Mouse (Mus musculus) activated CD4-positive, CD25-positive, alpha-beta regulatory T cell, adult 9 weeks (primary cell): ENCODE measurements around the gene Gfy. TPM values are rescaled to one million over a fixed set of nuclear protein-coding genes. Genes with fewer than 3 reads are reported as not detected.

Source experiments
- polyA plus RNA-seq: library from polyadenylated mRNA; unstranded; fragments of 100-300 nt; shearing (Covaris generic); gene quantifications from one replicate; pipeline ENCODE4 v1.2.1, GENCODE M21; 2017

Gfy gene
- polyA plus RNA-seq = not detected

DNA sequence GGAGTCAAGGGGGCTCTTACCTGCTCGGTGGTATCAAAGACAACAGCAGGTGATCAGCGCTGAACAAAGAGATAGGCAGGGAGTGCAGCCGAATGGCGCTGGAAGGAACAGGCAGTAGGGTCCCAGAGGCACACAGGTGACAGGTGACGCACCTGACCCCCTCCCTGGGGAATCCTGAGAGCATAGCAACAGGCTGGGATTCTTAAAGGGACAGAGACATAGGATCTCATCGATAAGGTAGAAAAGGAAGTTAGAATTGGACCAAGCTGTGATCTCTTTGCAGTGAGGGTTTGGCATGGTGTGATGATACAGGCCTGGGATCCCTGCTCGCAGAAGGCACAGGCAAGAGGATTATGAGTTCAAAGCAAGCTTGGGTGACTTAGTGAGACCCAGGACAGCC, at the start of gene Gfy:
TSS of gene Gfy (minus strand) at position 101 of the 400 bp plus-strand sequence.

DNA sequence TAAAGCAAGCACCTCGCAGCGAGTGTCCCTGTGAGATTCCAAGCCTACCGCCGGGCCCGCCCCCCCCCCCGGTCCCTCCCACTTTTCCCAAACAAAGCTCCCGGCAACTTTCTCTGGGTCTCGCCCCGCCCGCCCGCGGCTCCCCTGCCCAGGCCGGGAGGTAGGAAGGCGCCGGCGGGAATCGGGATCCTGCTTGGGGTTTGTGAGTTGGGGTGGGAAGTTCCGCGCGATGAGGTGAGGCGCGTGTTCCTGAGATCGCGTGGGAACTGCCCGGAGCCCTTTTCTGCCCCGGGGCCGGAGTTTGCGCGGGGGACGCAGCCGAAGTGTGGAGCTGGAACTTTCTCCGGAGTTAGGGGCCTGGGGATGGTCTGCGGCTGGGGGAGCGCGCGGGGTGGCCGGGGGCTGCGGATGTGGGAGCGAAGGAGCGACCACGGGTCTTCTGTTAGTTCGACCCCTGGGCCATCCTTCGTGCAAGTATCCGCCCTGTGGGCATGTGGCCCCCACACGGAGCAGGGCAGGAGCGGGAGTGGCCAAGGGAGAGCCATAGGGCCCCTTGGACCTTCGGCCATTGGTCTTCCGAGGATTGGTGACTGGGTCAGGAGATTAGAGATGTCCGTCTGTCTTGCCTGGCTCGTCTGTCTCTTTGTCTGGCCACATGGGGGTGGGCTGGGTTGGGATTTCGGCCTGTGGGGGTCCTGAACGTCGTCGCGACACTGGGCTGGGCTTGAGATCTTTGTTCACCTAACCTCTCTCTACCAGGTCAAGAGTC, 36.5 kb upstream of the Gfy start, which contains the start of gene Tead2:
TSS of gene Tead2 (plus strand) at position 81 of the 769 bp plus-strand sequence.

DNA sequence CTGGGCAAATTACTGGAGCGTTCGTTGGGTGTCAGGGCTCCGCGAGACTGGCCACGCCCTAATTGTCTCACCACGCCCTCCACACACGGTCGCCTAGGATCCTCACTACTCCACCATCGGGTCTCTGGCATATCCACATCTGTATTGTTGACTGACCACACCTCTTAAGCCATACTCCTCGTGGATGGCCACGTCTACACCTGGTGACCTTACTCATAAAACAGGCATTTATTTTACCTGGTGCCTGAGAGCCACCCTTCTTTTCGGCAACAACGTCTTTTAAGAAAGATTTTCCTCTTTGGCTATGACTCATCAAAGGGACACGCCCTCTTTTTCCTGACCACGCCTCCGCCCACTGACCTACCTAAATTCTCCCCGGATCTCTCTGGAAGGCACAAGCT, 32.5 kb upstream of the Gfy start, which contains the start of gene Dkkl1:
TSS of gene Dkkl1 (minus strand) at position 297 of the 401 bp plus-strand sequence.

DNA sequence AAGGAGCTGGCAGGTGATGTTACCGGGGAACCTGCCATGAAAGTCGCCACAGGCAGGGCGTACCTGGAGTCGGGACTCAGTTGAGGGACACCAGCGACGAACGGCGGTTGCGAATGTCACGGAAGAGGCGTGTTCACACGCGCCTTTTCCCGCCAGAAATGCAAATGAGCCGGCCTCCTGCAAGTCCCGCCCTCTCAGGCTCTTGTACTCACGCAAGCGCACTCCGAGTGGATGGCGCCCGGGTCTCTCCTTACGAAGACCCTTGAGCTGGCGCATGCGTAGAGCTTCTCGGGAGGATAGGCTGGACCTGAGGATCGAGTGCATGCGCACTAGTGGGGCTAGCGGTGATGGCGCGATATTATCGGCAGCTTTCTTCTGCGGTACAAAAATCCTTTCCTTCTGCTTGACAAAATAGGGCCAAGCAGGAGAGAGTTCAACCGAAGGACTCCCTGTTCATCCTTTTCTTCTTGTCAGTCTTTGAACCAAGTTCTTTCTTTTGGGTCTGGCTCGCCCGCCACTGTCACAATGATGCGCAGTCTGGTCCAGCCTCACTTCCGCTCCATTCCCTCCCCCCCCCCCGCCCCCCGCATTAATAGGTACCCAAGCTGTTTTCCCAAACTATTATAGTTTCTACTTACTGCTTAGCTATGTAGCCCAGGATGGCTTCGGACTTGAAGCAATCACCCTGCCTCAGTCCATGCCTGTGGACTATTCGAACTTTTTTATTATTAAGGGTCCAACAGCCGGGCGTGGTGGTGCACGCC, 25.2 kb upstream of the Gfy start, which contains the start of gene Ccdc155:
TSS of gene Ccdc155 (minus strand) at position 513 of the 764 bp plus-strand sequence.

DNA sequence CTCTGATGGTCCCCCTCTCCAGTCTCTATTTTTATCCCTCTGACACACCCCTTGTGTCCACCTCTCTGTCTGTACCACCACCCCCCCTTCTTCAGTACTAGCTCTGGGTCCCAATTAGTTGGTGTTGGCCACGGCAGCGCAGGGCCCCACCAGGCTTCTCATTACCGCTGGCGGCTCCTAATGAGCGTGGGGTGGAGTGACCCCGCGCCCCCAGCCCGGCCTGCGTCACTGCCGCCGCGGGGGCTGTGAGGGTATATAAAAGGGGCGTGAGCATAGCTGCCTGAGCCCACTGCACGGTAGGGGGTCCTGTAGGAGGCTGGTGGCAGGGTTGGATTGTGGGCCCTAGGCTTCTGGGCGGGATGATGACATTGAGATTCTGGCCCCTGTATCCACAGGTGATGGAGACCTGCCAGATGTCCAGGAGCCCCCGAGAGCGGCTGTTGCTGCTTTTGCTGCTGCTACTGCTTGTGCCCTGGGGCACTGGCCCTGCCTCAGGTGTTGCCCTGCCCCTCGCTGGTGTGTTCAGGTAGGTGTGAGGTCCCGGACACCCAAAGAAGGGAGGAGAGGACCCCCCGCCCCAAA, 1.6 kb upstream of the Gfy start, which contains the start of gene Pth2:
TSS of gene Pth2 (plus strand) at position 100 of the 582 bp plus-strand sequence.

DNA sequence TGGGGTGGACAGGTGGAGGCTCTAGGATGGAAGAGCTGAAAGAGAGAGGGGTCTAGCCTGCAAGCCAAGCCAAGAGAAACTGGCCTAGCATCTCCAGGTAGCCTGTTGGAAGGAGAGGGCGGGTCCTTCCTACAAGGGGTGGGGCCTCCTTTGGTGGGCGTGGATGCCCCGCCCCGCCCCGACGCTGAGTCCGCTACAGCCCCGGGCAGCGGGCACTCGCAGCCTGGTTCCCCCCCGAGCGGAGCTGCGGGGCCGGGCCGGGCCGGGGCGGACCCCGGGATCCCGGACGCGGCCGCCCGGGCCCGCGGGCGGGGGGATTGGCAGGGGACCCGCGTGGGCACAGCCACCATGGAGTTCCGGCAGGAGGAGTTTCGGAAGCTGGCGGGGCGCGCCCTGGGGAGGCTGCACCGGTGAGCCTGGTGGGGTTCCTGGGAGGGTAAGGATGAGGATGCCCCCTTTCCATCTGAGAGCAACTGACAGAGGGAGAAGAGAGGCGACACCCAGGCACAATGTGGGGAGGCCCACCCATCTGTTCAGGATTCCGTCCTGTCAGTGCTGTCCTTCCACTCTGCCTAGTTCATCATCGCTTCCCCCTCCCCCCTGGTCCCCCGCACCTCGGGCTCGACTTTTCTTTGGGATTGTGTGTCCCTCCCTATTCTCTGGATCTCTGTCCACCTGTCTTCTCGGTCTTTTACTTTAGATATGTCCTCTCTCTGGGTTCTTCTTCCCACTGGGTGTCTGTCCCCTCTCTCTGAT, 15.5 kb downstream of the Gfy start, which contains the start of gene Slc17a7:
TSS of gene Slc17a7 (plus strand) at position 215 of the 756 bp plus-strand sequence.

DNA sequence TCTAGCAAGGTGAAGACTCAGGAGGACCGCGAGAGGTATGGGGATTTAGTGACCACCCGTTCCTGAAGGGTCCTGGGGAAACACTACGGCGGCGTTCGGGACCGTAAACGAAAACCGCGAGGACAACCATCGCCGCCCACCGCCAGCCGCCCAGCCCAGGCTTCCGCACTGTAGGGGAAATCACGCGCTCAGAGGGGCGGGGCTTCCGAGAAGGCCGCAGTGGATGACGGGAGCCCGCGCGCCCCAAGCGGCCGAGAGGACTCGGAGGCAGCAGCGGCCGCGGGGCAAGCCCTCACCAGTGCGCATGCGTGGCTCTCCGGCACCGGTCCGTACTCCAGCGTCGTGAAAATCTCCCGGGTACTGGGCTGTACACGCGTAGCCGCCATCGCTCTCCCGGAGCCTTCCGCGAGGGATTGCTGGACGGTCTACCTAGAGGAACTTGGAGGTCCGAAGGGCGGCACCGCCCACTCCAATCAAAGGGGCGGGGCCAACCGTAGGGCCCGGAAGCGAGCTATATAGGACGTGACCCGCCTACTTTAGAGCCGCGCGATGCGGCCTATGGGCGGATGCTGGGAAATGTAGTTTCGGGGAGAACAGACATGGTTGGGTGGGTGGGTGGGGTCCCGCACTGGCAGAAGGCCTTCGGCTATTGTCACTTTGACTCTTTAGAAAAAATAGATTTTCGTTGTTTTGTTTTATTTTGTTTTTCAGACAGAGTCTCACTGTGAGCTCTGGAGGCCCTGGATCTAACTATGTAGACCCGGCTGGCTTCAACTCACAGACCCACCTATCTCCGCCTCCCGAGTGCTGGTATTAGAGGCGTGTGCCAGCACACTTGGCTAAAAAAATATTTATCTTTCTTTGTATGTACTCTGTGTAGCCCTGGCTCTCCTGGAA, 25.0 kb downstream of the Gfy start, which contains the start of the genes Pih1d1 and Aldh16a1:
TSS of gene Pih1d1 (plus strand) at position 208 of the 897 bp plus-strand sequence.
TSS of gene Aldh16a1 (minus strand) at position 489 of the 897 bp plus-strand sequence.

DNA sequence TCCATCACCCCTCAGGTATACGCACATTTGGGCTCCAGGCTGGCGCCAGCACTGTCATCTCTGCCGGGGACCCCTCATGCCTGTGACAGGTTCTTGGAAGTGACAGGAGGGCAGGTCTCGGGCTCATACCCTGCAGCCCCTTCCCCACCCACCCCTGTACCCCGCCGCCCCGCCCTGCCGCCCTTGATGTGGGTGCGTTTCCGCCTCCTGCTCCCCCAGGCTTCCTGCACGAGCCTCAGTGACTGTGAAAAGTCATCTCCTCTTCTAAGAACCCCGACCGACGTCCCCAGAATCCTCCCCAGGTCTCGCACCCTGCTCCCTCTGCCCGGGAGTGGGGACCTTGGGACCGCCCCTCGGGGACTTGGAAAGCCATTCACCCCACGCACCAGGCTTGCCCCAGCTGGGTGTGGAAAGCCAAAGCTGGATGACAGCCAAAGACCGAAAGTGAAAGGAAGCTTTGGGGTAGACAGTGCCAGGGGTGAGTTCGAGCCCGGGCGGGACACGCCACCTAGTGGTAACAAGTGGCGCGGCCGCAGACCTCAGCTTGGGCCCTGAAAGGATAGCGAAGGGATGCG, 43.3 kb downstream of the Gfy start, which contains the start of the genes Gm45713 and Flt3l:
TSS of gene Gm45713 (minus strand) at position 239 of the 575 bp plus-strand sequence.
TSS of gene Flt3l (minus strand) at position 440 of the 575 bp plus-strand sequence.

DNA sequence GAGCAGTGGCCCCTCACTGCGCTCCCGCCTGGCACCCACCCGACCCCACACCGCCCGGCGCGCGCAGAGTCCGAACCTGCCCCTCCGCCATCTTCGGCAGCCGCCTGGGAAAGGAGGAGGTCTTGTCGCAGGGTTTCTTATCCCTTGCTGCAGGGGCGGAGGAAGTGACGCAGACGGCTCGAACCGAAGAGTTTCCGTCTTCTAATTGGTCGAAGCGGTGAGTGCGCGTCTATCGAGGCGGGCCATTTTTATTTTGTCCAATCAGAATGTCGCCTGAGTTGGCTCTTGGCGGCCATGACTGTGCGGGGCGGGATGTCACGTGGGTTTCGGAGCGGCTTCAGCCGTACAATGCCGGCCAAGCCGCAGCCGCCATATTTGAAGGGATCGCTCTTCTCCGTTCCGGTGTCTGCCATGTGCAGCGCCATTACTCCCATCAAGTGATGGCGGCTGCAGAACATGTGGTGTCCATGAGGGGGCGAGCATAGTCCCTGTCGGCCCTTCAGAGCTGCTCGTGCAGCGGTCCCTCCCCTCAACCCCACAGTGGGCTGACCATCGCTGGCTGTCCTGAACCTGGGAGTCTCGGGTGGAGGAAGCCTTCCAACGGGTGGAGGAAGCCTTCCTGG, 50.6 kb downstream of the Gfy start, which contains the start of gene Rpl13a:
TSS of gene Rpl13a (minus strand) at position 138 of the 623 bp plus-strand sequence.

Other genes starting within 250 kb of the Gfy start
- gene Tsks, start 236.4 kb downstream of the Gfy start, polyA plus RNA-seq = not detected
- gene Cpt1c, start 204.7 kb downstream of the Gfy start, polyA plus RNA-seq = 0.42 TPM
- 182 TPM for gene Prmt1, start 193.0 kb downstream of the Gfy start, polyA plus RNA-seq
- 257 TPM for gene Irf3, start 181.9 kb downstream of the Gfy start, polyA plus RNA-seq
- 32.8 TPM for gene Bcl2l12, start 180.9 kb downstream of the Gfy start, polyA plus RNA-seq
- gene Scaf1, start 163.2 kb downstream of the Gfy start, polyA plus RNA-seq = 30.0 TPM
- 8.7 TPM for gene Rras, start 161.6 kb downstream of the Gfy start, polyA plus RNA-seq
- 4.7 TPM for gene Prr12, start 126.7 kb downstream of the Gfy start, polyA plus RNA-seq
- 126 TPM for gene Nosip, start 117.1 kb downstream of the Gfy start, polyA plus RNA-seq
- gene Prrg2, start 116.9 kb downstream of the Gfy start, polyA plus RNA-seq = 3.9 TPM
- 124 TPM for gene Rcn3, start 87.3 kb downstream of the Gfy start, polyA plus RNA-seq
- 6.3 TPM for gene Fcgrt, start 75.7 kb downstream of the Gfy start, polyA plus RNA-seq
- 3,104 TPM for gene Rps11, start 55.1 kb downstream of the Gfy start, polyA plus RNA-seq
- gene Rpl13a, start 50.8 kb downstream of the Gfy start, polyA plus RNA-seq = 2,649 TPM
- not detected for gene Gm45713, start 43.3 kb downstream of the Gfy start, polyA plus RNA-seq
- gene Flt3l, start 43.1 kb downstream of the Gfy start, polyA plus RNA-seq = 220 TPM
- 55.1 TPM for gene Pih1d1, start 25.3 kb downstream of the Gfy start, polyA plus RNA-seq
- gene Aldh16a1, start 25.0 kb downstream of the Gfy start, polyA plus RNA-seq = 64.8 TPM
- gene Slc17a7, start 15.6 kb downstream of the Gfy start, polyA plus RNA-seq = not detected
- not detected for gene Pth2, start 1.4 kb upstream of the Gfy start, polyA plus RNA-seq
- gene Ccdc155, start 25.3 kb upstream of the Gfy start, polyA plus RNA-seq = 0.12 TPM
- gene Dkkl1, start 32.6 kb upstream of the Gfy start, polyA plus RNA-seq = 16.3 TPM
- 3.0 TPM for gene Tead2, start 36.2 kb upstream of the Gfy start, polyA plus RNA-seq
- 641 TPM for gene Cd37, start 59.5 kb upstream of the Gfy start, polyA plus RNA-seq
- gene Slc6a16, start 61.5 kb upstream of the Gfy start, polyA plus RNA-seq = not detected
- not detected for gene Slc6a21, start 97.9 kb upstream of the Gfy start, polyA plus RNA-seq
- 11.7 TPM for gene Trpm4, start 154.2 kb upstream of the Gfy start, polyA plus RNA-seq
- gene Hrc, start 155.7 kb upstream of the Gfy start, polyA plus RNA-seq = not detected
- gene Ppfia3, start 187.4 kb upstream of the Gfy start, polyA plus RNA-seq = 0.12 TPM
- 0.89 TPM for gene Lin7b, start 191.0 kb upstream of the Gfy start, polyA plus RNA-seq
- 263 TPM for gene Snrnp70, start 216.2 kb upstream of the Gfy start, polyA plus RNA-seq
- gene Kcna7, start 226.1 kb upstream of the Gfy start, polyA plus RNA-seq = not detected
- gene Ntf5, start 234.1 kb upstream of the Gfy start, polyA plus RNA-seq = 0.92 TPM
- not detected for gene Lhb, start 241.3 kb upstream of the Gfy start, polyA plus RNA-seq